Mouse (Mus musculus): ENCODE results near the gene C77080. TPM values are rescaled to one million over a fixed set of nuclear protein-coding genes. Genes with fewer than 3 reads are reported as not detected.

The C77080 gene
- polyA plus RNA-seq, 1 experiment from 2014 or later: 8.3 TPM

DNA sequence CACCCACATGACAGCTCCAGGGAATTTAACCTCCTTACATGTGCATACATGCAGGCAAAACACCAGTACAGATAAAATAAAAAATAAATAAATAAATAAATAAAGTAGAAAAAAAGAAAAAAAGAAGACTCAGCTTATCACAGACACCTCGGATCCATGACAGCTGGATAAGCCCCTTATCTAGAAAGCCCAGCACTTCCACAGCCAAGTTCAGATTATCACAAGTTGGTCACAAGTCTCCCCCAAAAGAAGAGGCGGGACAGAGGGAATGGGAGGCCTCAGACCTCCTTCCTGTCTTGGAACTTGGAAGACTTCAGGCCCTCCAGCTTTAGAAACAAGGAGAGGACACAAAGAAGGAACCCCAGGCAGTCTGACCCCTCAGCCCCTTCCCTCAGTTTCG lies 26.1 kb downstream of the C77080 start:
- Histone ChIP-seq H3K4me3 (replicated peaks) (no peak overlapping the region), H3K36me3 (no peaks in the 10 kb centered on the region), H3K27me3 (no peaks in the 10 kb centered on the region), H3K27ac (peak overlapping the region; percentile 78), H3K4me1 (peaks cover 88% of the 10 kb centered on the region), H3K9ac (no peak overlapping the region), H3K9me3 (replicated peaks) (no peaks in the 10 kb centered on the region), H3K4me2 (no peak overlapping the region)
- 82% methylated on average over 3 of the region's 3 CpGs for WGBS
- no peak for ATAC-seq (replicated peaks; ENCODE audit: low FRiP score)

- ATAC-seq (replicated peaks; ENCODE audit: low FRiP score): no peak
- Histone ChIP-seq H3K9ac (no peak overlapping the region), H3K4me1 (peaks cover 85% of the 10 kb centered on the region), H3K9me3 (replicated peaks) (no peaks in the 10 kb centered on the region), H3K4me2 (no peak overlapping the region), H3K36me3 (no peaks in the 10 kb centered on the region), H3K27ac (peak overlapping the region; percentile 78), H3K4me3 (replicated peaks) (no peak overlapping the region), H3K27me3 (no peaks in the 10 kb centered on the region)
- 40% methylated on average over 7 of the region's 7 CpGs for WGBS
These were observed 26.7 kb downstream of the C77080 start for GRCm38 (mm10) chr4:129234488-129234887.

DNA sequence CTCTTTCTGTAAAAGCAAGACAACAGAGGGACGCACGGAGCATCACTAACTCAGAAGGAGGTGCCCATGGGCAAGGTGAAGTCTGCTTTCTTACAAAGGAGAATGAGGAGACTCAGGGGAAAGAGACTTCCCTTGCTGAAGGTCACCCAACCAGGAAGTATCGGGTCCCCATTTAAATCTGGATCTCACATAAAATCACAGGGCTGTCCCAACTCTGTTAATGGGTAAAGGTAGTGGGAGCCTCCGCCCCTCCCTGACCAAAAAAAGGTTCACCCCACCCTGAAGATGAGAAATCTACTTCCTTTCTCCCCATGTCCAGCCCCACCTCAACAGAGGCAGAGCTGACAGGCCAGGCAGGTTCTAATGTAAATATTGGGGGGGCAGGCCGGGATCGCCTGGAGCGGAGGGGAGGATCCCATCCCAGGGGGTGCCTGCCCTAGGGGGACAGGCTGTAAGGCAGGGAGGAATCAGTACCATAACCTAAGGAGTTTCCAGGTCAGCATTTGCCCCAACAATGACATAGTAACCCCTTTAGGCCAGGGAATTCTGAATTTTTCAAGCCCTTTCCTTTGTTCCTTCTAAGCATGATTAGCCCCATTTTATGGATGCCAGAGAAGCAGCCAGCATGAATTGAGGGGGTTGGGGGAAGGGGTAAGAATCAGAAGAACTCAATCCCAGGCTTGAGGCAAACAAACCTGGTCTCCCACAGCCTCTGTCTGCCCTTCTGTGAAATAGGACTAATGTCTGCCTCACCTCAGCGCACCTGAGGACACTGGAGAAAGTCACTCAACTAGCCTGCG lies 28.4 kb downstream of the C77080 start:
- Histone ChIP-seq H3K9me3 (replicated peaks) (no peaks in the 10 kb centered on the region), H3K4me3 (replicated peaks) (no peak overlapping the region), H3K27me3 (no peaks in the 10 kb centered on the region), H3K27ac (peak overlapping the region; percentile 78), H3K4me1 (peaks cover 83% of the 10 kb centered on the region), H3K9ac (no peak overlapping the region), H3K4me2 (no peak overlapping the region), H3K36me3 (no peaks in the 10 kb centered on the region)
- 71% methylated on average over 9 of the region's 9 CpGs for WGBS
- ATAC-seq (replicated peaks; ENCODE audit: low FRiP score): no peak

DNA sequence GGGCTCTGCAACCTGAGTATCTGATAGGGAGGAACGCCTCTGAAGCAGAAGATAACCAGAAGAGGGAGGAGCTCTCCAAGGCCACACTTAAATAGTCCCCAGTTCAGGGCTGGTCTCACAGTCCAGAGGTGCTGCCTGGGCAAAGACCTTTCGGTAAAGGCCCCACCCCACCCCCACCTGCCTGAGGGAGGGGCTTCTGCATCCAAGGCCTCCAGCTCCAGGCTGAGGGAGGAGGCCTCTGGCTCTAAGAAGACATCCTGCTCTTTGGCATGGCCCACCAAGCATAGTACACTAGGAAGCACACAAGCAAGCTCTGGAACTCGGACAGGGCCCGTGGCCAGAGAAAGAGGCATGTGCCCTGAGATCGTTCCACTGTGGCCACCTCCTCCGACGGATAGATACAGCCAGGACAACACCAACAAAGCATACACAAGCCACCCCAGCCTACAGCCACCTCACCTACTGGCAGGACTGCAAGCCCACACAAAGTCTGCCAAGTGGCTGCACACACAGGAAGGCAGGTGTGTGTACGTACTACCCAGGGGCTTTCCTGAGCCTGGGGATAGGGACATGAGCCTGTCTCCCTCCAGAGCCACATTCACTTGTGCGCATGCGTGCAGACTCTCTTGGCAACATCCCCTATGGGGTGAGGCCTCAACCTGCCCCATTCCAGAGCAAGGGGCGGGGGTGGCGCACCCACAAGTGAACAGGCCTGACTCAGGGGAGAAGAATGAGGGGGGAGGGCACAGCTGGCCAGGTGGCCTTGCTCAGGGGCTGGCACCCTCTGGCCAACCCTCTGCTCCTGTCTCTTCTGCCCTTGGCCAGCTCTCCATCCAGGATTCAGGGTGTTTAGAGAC lies 29.4 kb downstream of the C77080 start:
- peak overlapping the region; percentile 78 for H3K27ac ChIP-seq
- H3K4me2 ChIP-seq: no peak overlapping the region
- ATAC-seq (replicated peaks; ENCODE audit: low FRiP score): peak; percentile 16; the same call in 1 of the 2 replicates
- no peaks in the 10 kb centered on the region for H3K36me3 ChIP-seq
- WGBS: 47% methylated on average over 12 of the region's 12 CpGs
- no peak overlapping the region for H3K4me3 ChIP-seq (replicated peaks)
- H3K4me1 ChIP-seq: peaks cover 83% of the 10 kb centered on the region
- no peaks in the 10 kb centered on the region for H3K9me3 ChIP-seq (replicated peaks)
- 0 out of 2 replicates have a peak, but pooled peaks cover 3% of the 10 kb centered on the region for H3K27me3 ChIP-seq
- H3K9ac ChIP-seq: no peak overlapping the region

DNA sequence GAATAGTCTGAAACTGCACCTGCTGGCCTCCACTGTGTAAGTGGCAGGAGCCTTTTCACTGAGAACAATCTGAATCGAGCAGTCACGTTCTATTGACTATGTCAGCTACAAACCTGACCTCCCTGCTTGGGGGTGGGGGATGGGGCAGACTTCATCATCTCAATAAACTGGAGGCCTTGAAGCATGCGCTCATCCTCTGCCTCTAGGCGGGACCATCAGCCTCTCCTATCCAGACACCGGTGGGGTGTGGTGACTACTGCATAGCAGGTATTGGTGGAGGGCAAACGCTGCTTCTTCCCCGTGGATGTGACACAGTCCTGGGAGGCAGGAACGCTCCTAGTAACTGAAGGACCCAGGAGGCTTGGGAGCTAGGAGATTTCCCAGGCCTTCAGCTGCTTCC lies 30.3 kb downstream of the C77080 start:
- Histone ChIP-seq H3K4me3 (replicated peaks) (no peak overlapping the region), H3K4me1 (peaks cover 84% of the 10 kb centered on the region), H3K36me3 (no peaks in the 10 kb centered on the region), H3K9me3 (replicated peaks) (no peaks in the 10 kb centered on the region), H3K27me3 (peaks cover 4% of the 10 kb centered on the region; the same call in 1 of the 2 replicates), H3K9ac (no peak overlapping the region), H3K4me2 (no peak overlapping the region), H3K27ac (peak overlapping the region; percentile 78)
- 63% methylated on average over 8 of the region's 8 CpGs for WGBS
- ATAC-seq (replicated peaks; ENCODE audit: low FRiP score): no peak

GRCm38 (mm10) chr4:129227985-129228381 lies 33.2 kb downstream of the C77080 start:
- Histone ChIP-seq H3K36me3 (peaks cover 28% of the 10 kb centered on the region), H3K27me3 (peaks cover 7% of the 10 kb centered on the region; the same call in 1 of the 2 replicates), H3K9me3 (replicated peaks) (no peaks in the 10 kb centered on the region), H3K9ac (0 out of 2 replicates have a peak overlapping the region, but pooled peaks have one; percentile 31), H3K4me1 (peaks cover 82% of the 10 kb centered on the region), H3K27ac (peak overlapping the region; percentile 74), H3K4me3 (replicated peaks) (peak overlapping the region; percentile 41), H3K4me2 (peak overlapping the region; percentile 62)
- 21% methylated on average over 8 of the region's 8 CpGs for WGBS
- ATAC-seq (replicated peaks; ENCODE audit: low FRiP score): no peak

- H3K4me3 ChIP-seq (replicated peaks): peak overlapping the region; percentile 41
- peaks cover 82% of the 10 kb centered on the region for H3K4me1 ChIP-seq
- H3K36me3 ChIP-seq: peaks cover 34% of the 10 kb centered on the region
- 9% methylated on average over 22 of the region's 22 CpGs for WGBS
- H3K27ac ChIP-seq: peak overlapping the region; percentile 74
- peaks cover 7% of the 10 kb centered on the region; the same call in 1 of the 2 replicates for H3K27me3 ChIP-seq
- no peaks in the 10 kb centered on the region for H3K9me3 ChIP-seq (replicated peaks)
- ATAC-seq (replicated peaks; ENCODE audit: low FRiP score): no peak
- 0 out of 2 replicates have a peak overlapping the region, but pooled peaks have one; percentile 31 for H3K9ac ChIP-seq
- peak overlapping the region; percentile 62 for H3K4me2 ChIP-seq
These were observed 33.8 kb downstream of the C77080 start for GRCm38 (mm10) chr4:129227170-129227984.

DNA sequence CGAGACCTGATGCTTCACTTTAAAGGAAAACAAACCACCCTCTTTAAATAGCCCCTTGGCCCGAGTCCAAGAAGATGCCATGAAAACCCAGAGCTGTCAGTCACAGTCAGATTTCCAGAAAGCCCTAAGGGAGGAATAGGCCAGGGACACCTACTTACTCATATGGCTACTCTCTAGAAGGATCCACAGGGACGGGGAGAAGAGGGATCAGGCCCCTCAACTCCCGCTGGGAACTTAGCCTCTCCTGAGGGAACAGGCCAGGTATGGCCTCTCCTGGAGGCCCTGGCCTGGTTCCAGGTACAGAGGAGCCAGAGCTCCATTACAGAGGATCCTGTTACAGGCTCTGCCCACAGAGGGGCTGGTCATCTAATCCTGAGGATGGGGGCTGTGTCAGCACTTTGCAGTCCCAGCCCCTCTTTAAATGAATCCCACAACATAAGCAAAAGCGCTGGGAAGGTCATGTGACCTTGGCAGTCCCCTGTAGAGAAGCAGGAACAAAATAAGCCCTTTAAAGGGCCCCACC lies 34.7 kb downstream of the C77080 start:
- no peaks in the 10 kb centered on the region for H3K9me3 ChIP-seq (replicated peaks)
- peak overlapping the region; percentile 41 for H3K4me3 ChIP-seq (replicated peaks)
- peaks cover 7% of the 10 kb centered on the region; the same call in 1 of the 2 replicates for H3K27me3 ChIP-seq
- peak overlapping the region; percentile 62 for H3K4me2 ChIP-seq
- peaks cover 74% of the 10 kb centered on the region for H3K4me1 ChIP-seq
- ATAC-seq (replicated peaks; ENCODE audit: low FRiP score): peak; percentile 52
- H3K36me3 ChIP-seq: peaks cover 43% of the 10 kb centered on the region
- peak overlapping the region; percentile 74 for H3K27ac ChIP-seq
- WGBS: 14% methylated on average over 5 of the region's 5 CpGs
- 0 out of 2 replicates have a peak overlapping the region, but pooled peaks have one; percentile 31 for H3K9ac ChIP-seq

- Histone ChIP-seq H3K27ac (no peak overlapping the region), H3K36me3 (peaks cover 55% of the 10 kb centered on the region), H3K27me3 (peaks cover 7% of the 10 kb centered on the region; the same call in 1 of the 2 replicates), H3K9me3 (replicated peaks) (no peaks in the 10 kb centered on the region), H3K9ac (no peak overlapping the region), H3K4me3 (replicated peaks) (no peak overlapping the region), H3K4me2 (no peak overlapping the region), H3K4me1 (peaks cover 63% of the 10 kb centered on the region)
- no peak for ATAC-seq (replicated peaks; ENCODE audit: low FRiP score)
- 93% methylated on average over 12 of the region's 12 CpGs for WGBS
These were observed 35.9 kb downstream of the C77080 start for GRCm38 (mm10) chr4:129225315-129225714.

DNA sequence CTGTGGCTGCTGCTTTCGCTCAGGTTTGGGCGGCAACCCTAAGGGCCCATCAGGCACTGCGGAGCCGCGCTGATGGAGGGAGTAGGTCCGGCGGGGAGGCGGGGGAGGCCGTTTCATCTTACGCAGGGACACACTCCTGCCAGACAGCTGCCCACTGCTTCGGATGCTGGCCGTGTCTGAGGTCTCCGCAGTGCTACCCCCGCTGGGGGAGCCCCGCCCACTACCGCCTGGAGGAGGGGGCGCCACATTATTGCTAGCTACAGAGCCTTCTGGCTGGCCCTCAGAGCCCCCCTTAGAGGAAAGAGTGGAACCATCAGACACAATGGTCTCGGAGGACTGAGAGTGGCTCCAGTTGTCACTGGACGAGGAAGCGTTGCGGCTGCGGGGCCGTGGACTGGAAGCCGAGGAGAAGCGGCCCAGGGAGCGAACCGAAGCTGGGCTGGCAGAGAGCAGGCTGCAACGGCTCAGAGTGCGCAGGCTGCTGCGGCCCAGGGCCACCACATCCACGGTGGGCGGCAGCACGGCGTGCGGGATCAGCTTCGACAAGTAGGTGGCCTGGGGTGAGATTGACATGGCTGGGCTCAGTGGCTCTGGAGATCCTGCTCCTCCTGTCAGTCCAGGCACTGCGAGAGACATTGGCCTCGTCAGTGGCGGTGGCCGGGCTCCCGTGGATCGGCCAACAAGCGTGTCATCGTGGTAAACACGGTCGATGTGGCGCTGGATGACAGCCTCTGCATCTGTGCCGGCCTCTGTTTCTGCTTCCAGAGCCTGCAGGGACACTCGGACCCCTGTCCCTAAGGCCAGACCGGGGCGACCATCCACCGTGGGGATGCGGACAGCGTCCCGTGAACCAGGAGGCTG lies 37.6 kb downstream of the C77080 start:
- 40% methylated on average over 55 of the region's 55 CpGs for WGBS
- H3K36me3 ChIP-seq: peaks cover 71% of the 10 kb centered on the region
- H3K4me3 ChIP-seq (replicated peaks): peak overlapping the region; percentile 27
- H3K27ac ChIP-seq: 0 out of 2 replicates have a peak overlapping the region, but pooled peaks have one; percentile 23
- H3K4me2 ChIP-seq: peak overlapping the region; percentile 54
- peaks cover 58% of the 10 kb centered on the region for H3K4me1 ChIP-seq
- peak overlapping the region; percentile 12; the same call in 1 of the 2 replicates for H3K9ac ChIP-seq
- ATAC-seq (replicated peaks; ENCODE audit: low FRiP score): peak; percentile 52
- no peaks in the 10 kb centered on the region for H3K9me3 ChIP-seq (replicated peaks)
- peaks cover 7% of the 10 kb centered on the region; the same call in 1 of the 2 replicates for H3K27me3 ChIP-seq

All from kidney, embryonic 15.5 days (tissue).